ENCODE assay signal across 7 mouse cellular contexts in the genomic region with DNA sequence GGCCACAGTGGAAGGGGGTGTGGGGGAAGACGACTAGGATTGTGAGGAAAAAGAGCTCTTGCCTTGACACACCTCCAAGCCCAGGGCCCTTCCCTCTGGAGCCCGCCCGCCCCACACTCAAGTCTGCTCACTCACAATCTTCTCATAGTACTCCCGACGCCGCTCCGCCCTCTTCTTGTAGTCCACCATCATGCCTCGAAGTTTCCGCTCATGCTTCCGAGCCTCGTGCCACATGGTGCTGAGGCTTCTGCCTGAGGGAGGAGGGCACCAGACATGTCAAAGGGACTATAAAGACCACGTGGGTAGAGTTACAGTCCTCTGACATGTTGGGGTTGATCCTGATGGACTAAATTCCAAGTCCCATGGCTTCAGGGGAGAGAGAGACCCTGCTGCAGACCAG. TPM values are rescaled to one million over a fixed set of nuclear protein-coding genes. Genes with fewer than 3 reads are reported as not detected.
DNase-seq lines count a peak whose midpoint lies in the region; ATAC-seq lines count a peak whose summit lies in the region.

No protein-coding gene starts in this region.

- no peaks in the 10 kb centered on the region for H3K27me3 ChIP-seq in neural tube, embryonic 11.5 days (ENCODE audit: control insufficient read depth, insufficient read depth, low read length)
- H3K27me3 ChIP-seq in forebrain, embryonic 14.5 days (replicated peaks; ENCODE audit: control insufficient read depth, insufficient read depth, low read length), result no peaks in the 10 kb centered on the region
- H3K27me3 ChIP-seq in liver, embryonic 15.5 days, result no peaks in the 10 kb centered on the region

- H3K36me3 ChIP-seq in neural tube, embryonic 11.5 days (ENCODE audit: control insufficient read depth, insufficient read depth, low read length), result peaks cover 3% of the 10 kb centered on the region
- H3K36me3 ChIP-seq in forebrain, embryonic 14.5 days (ENCODE audit: control insufficient read depth, insufficient read depth, low read length), result peaks cover 40% of the 10 kb centered on the region
- H3K36me3 ChIP-seq in liver, embryonic 15.5 days (replicated peaks), result peaks cover 33% of the 10 kb centered on the region

- 89% methylated on average over 12 of the region's 12 CpGs for WGBS in neural tube, embryonic 11.5 days
- 84% methylated on average over 12 of the region's 12 CpGs for WGBS in forebrain, embryonic 14.5 days
- 67% methylated on average over 12 of the region's 12 CpGs for WGBS in liver, embryonic 15.5 days (ENCODE audit: insufficient replicate concordance)

- peak overlapping the region; percentile 90 for H3K4me2 ChIP-seq in neural tube, embryonic 11.5 days (ENCODE audit: low read depth)
- peak overlapping the region; percentile 79 for H3K4me2 ChIP-seq in forebrain, embryonic 14.5 days (ENCODE audit: low read length)
- peak overlapping the region; percentile 88 for H3K4me2 ChIP-seq in liver, embryonic 15.5 days

- H3K4me1 ChIP-seq in neural tube, embryonic 11.5 days (ENCODE audit: control insufficient read depth, insufficient read depth, low read length), result peaks cover 10% of the 10 kb centered on the region
- H3K4me1 ChIP-seq in forebrain, embryonic 14.5 days (ENCODE audit: control insufficient read depth, insufficient read depth, low read length), result peaks cover 11% of the 10 kb centered on the region
- peaks cover 34% of the 10 kb centered on the region for H3K4me1 ChIP-seq in liver, embryonic 15.5 days (replicated peaks)

- peak overlapping the region; percentile 94; the same call in 1 of the 2 replicates for H3K9ac ChIP-seq in neural tube, embryonic 11.5 days (ENCODE audit: low read length)
- peak overlapping the region; percentile 91; the same call in 1 of the 2 replicates for H3K9ac ChIP-seq in forebrain, embryonic 14.5 days (ENCODE audit: low read length)
- H3K9ac ChIP-seq in liver, embryonic 15.5 days, result peak overlapping the region; percentile 96; the same call in 1 of the 2 replicates

- no peak overlapping the region for H3K27ac ChIP-seq in neural tube, embryonic 11.5 days (ENCODE audit: low read depth, low read length)
- H3K27ac ChIP-seq in forebrain, embryonic 14.5 days (ENCODE audit: low read depth, low read length), result no peak overlapping the region
- H3K27ac ChIP-seq in liver, embryonic 15.5 days (replicated peaks), result no peak overlapping the region

- H3K9me3 ChIP-seq in neural tube, embryonic 11.5 days (ENCODE audit: control insufficient read depth, low read length), result no peaks in the 10 kb centered on the region
- H3K9me3 ChIP-seq in forebrain, embryonic 14.5 days (replicated peaks; ENCODE audit: control insufficient read depth, low read length), result no peaks in the 10 kb centered on the region
- no peaks in the 10 kb centered on the region for H3K9me3 ChIP-seq in liver, embryonic 15.5 days (replicated peaks)

- no peak for ATAC-seq in neural tube, embryonic 11.5 days (ENCODE audit: insufficient read depth, low FRiP score, low TSS enrichment)
- ATAC-seq in forebrain, embryonic 14.5 days, result no peak
- ATAC-seq in liver, embryonic 15.5 days (ENCODE audit: insufficient read depth), result no peak

- no peak for DNase-seq in neural tube, embryonic 11.5 days (ENCODE audit: low spot score)
- DNase-seq in neural tube, embryonic 10.5 days (ENCODE audit: extremely low spot score, low spot score), result no peak
- no peak for DNase-seq in forebrain, embryonic 14.5 days (ENCODE audit: low spot score)
- DNase-seq in thymus, postnatal 0 days (ENCODE audit: low spot score), result no peak
- no peak for DNase-seq in cerebellum, adult 18-20 months
- DNase-seq in layer of hippocampus, postnatal 25 days (ENCODE audit: extremely low spot score in 1 of 2, low spot score in 1 of 2), result no peak

- H3K4me3 ChIP-seq in neural tube, embryonic 11.5 days (ENCODE audit: low read depth, low read length), result peak overlapping the region; percentile 99; the same call in 1 of the 2 replicates
- H3K4me3 ChIP-seq in forebrain, embryonic 14.5 days (ENCODE audit: low read depth, low read length), result peak overlapping the region; percentile 92
- peak overlapping the region; percentile 94 for H3K4me3 ChIP-seq in liver, embryonic 15.5 days (replicated peaks)

RNA-seq across cellular contexts. Expression of gene Clasrp, which starts 1.2 kb away (rescaled TPM):
- 48.0 and 53.5 TPM in 2 replicates for polyA plus RNA-seq in neural tube, embryonic 11.5 days (2014; fragmentation: Nextera tagmentation; extraction: Ambion mirVana)
- polyA plus RNA-seq in forebrain, embryonic 14.5 days (2014; fragmentation: Nextera tagmentation; extraction: Ambion mirVana), result 27.1 and 40.1 TPM in 2 replicates
- polyA plus RNA-seq in liver, embryonic 15.5 days (2015; fragmentation: Nextera tagmentation; extraction: Ambion mirVana), result 12.2 and 13.4 TPM in 2 replicates
- 35.2 and 41.3 TPM in 2 replicates for polyA plus RNA-seq in thymus, postnatal 0 days (2015; fragmentation: Nextera tagmentation; extraction: Ambion mirVana)
- total RNA-seq in layer of hippocampus, postnatal 25 days (2021), result 10 to 100 TPM; 70.6 to 94.5 TPM

RNA-seq across cellular contexts. Expression of gene Gemin7, which starts 25.7 kb away (rescaled TPM):
- polyA plus RNA-seq in neural tube, embryonic 11.5 days (2014; fragmentation: Nextera tagmentation; extraction: Ambion mirVana), result 161 and 171 TPM in 2 replicates
- 134 and 146 TPM in 2 replicates for polyA plus RNA-seq in forebrain, embryonic 14.5 days (2014; fragmentation: Nextera tagmentation; extraction: Ambion mirVana)
- polyA plus RNA-seq in liver, embryonic 15.5 days (2015; fragmentation: Nextera tagmentation; extraction: Ambion mirVana), result 79.6 and 90.9 TPM in 2 replicates
- 133 and 134 TPM in 2 replicates for polyA plus RNA-seq in thymus, postnatal 0 days (2015; fragmentation: Nextera tagmentation; extraction: Ambion mirVana)
- 10 to 100 TPM; 38.0 to 40.7 TPM for total RNA-seq in layer of hippocampus, postnatal 25 days (2021)

RNA-seq across cellular contexts. Expression of gene Zfp296, which starts 26.0 kb away (rescaled TPM):
- 0.44 and 0.57 TPM in 2 replicates for polyA plus RNA-seq in neural tube, embryonic 11.5 days (2014; fragmentation: Nextera tagmentation; extraction: Ambion mirVana)
- 0.15 TPM in 1 of 2 replicates, not detected in the other for polyA plus RNA-seq in forebrain, embryonic 14.5 days (2014; fragmentation: Nextera tagmentation; extraction: Ambion mirVana)
- polyA plus RNA-seq in liver, embryonic 15.5 days (2015; fragmentation: Nextera tagmentation; extraction: Ambion mirVana), result 0.60 and 0.81 TPM in 2 replicates
- 1.5 and 2.0 TPM in 2 replicates for polyA plus RNA-seq in thymus, postnatal 0 days (2015; fragmentation: Nextera tagmentation; extraction: Ambion mirVana)
- 1 to 10 TPM in 1 of 2 experiments, under 1 TPM in 1; 0.30 to 1.0 TPM for total RNA-seq in layer of hippocampus, postnatal 25 days (2021)

RNA-seq across cellular contexts. Expression of gene Relb, which starts 26.2 kb away (rescaled TPM):
- polyA plus RNA-seq in neural tube, embryonic 11.5 days (2014; fragmentation: Nextera tagmentation; extraction: Ambion mirVana), result 3.1 and 3.8 TPM in 2 replicates
- 2.8 and 3.0 TPM in 2 replicates for polyA plus RNA-seq in forebrain, embryonic 14.5 days (2014; fragmentation: Nextera tagmentation; extraction: Ambion mirVana)
- polyA plus RNA-seq in liver, embryonic 15.5 days (2015; fragmentation: Nextera tagmentation; extraction: Ambion mirVana), result 1.7 TPM in 2 replicates
- polyA plus RNA-seq in thymus, postnatal 0 days (2015; fragmentation: Nextera tagmentation; extraction: Ambion mirVana), result 37.2 and 38.0 TPM in 2 replicates
- total RNA-seq in layer of hippocampus, postnatal 25 days (2021), result 10 to 100 TPM in 1 of 2 experiments, 1 to 10 TPM in 1; 9.4 to 10.4 TPM

RNA-seq across cellular contexts. Expression of gene Ppp1r37, which starts 40.2 kb away (rescaled TPM):
- polyA plus RNA-seq in neural tube, embryonic 11.5 days (2014; fragmentation: Nextera tagmentation; extraction: Ambion mirVana), result 4.5 and 4.7 TPM in 2 replicates
- 12.6 and 13.5 TPM in 2 replicates for polyA plus RNA-seq in forebrain, embryonic 14.5 days (2014; fragmentation: Nextera tagmentation; extraction: Ambion mirVana)
- polyA plus RNA-seq in liver, embryonic 15.5 days (2015; fragmentation: Nextera tagmentation; extraction: Ambion mirVana), result 10.2 and 15.7 TPM in 2 replicates
- 11.7 and 15.6 TPM in 2 replicates for polyA plus RNA-seq in thymus, postnatal 0 days (2015; fragmentation: Nextera tagmentation; extraction: Ambion mirVana)
- 100 to 1,000 TPM; 103 to 112 TPM for total RNA-seq in layer of hippocampus, postnatal 25 days (2021)
